Mouse (Mus musculus) spleen, adult 2 months (tissue): Measurements from ENCODE around the gene Gm5148.

ENCODE experiments used
- CTCF ChIP-seq: fragments of 200-500 bp; IDR thresholded peaks from 2 replicates; pipeline ENCODE4 v1.5.1; 2011; ENCODE audit warnings: mild to moderate bottlenecking, inconsistent platforms; ENCODE audit not compliant: insufficient read depth, insufficient read length, insufficient replicate concordance; ENCODE audit errors: extremely low read depth
- POLR2A ChIP-seq: fragments of 200-500 bp; IDR thresholded peaks from 2 replicates; pipeline ENCODE4 v1.6.1; 2011; ENCODE audit warnings: low read depth, low read length, inconsistent platforms

GRCm38 (mm10) chr3:37723662-37724170 lies 574 bp downstream of the Gm5148 start:
- TF ChIP-seq POLR2A, result no peak
- no peak for TF ChIP-seq CTCF
